Mouse (Mus musculus) R1 (cell line): ENCODE measurements at regions not wholly inside any gene's neighbourhood (a gene's known extent, or its start where the extent isn't known, plus 50 kb on each side); places are given as distances from the start of the nearest gene placed in this dataset.
A peak's percentile ranks its signal among the peaks of the same experiment; 100 is the strongest.

ENCODE experiments used
- DNase-seq: peaks from one replicate; pipeline ENCODE4 v3.0.0-alpha.2; 2018; ENCODE audit warnings: low read depth, low spot score

DNA sequence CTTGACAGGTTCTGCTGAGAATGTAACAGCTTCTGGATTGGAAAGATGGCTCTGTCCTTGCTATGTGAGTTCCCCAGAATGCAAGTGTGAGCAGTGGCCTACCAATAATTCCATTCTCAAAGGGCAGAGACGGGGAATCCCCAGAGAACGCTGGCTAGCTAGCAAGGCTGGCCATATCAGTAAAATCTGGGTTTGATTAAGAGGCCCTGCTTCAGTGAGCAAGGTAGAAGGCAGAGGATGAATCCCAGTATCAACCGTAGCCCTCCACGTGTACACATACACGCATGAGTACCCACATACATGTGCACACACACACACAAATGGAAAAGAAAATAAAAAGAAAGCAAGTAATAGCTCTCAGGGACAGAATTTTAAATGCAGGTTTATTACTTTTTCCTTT, 55.3 kb downstream of the Tril start:
- DNase-seq: no peak

DNA sequence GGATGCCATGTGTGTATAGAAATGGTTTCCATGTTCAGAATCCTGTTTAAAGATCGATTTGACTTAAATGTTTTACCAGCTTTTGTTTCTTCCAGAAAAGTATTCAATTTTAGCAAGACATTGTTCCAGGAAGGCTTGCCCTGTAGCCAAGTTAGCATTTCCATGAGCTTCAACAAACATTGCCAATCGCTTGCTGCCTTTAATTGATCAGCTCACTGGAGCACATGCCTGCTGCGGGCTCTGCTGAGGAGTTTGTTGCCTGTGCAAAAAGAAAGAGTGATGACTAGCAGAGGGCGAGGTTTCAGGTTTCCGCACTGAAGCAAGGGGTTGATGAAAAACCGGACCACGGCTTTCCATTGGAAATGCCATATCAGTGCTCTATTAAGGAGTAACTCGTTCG, 58.0 kb downstream of the Tril start:
- no peak for DNase-seq

- DNase-seq: peak; percentile 75
Observed at GRCm38 (mm10) chr6:53760651-53761058, 60.0 kb downstream of the Tril start.

DNA sequence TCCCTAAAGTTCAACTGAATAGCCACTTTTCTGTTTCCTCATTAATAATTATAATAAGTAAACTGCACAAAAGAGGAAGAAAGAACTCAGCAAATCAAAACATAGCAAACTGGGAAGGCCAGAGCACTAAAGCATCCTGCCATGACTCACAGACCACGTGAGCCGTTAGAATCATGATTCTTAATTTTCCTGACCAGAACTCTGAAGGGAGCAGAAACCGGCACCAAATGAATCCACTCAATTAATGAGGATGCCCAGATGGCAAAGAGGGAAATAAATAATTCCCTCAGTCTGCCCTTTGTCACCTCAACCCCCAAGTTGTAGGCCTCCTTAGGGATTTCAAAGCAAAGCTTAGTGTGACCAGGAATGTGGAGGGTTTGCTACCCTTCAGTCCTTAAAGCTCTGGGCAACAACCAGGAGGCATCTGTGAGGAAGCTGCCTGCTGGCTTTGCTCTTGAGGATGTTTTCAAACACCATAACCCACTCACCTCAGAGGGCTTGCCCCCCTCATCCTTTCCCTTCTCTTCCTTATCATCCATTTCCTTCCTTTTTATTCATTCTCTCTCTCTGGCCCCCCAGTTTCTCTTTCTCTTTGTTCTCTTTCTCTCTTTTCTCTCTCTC, 60.8 kb downstream of the Tril start:
- no peak for DNase-seq

GRCm38 (mm10) chr6:53754366-53754765, 66.3 kb downstream of the Tril start:
- no peak for DNase-seq

GRCm38 (mm10) chr6:53750539-53750938, 70.1 kb downstream of the Tril start:
- DNase-seq: no peak
